Mouse (Mus musculus) MEL (cell line): Measurements from ENCODE around the gene Smap1. TPM values are rescaled to one million over a fixed set of nuclear protein-coding genes. Genes with fewer than 3 reads are reported as not detected.
A peak's percentile ranks its signal among the peaks of the same experiment; 100 is the strongest.

ENCODE experiments used
- DNase-seq: peaks from one replicate; pipeline ENCODE4 v3.0.0; 2011; ENCODE audit warnings: low read depth, low spot score
- H3K27ac ChIP-seq: 2 replicates; pipeline ENCODE4 v1.5.1; 2012; ENCODE audit warnings: low read depth, mild to moderate bottlenecking, control low read depth, low read length, moderate library complexity; ENCODE audit not compliant: control insufficient read depth
- H3K27me3 ChIP-seq, 2 experiments: fragments of 150-350 bp in 1 of 2; sonication (generic) in 1 of 2; 2 replicates each; pipeline ENCODE4 v1.6.1; 2012; ENCODE audit warnings: low read length in 2 of 2, mild to moderate bottlenecking in 2 of 2, improper control_type of control experiment in 1 of 2, moderate library complexity in 1 of 2; ENCODE audit not compliant: insufficient read depth in 2 of 2, control insufficient read depth in 1 of 2
- H3K36me3 ChIP-seq, 2 experiments: 2 replicates each; pipeline ENCODE4 v1.6.1; 2012 to 2014; ENCODE audit warnings: low read length in 2 of 2, improper control_type of control experiment in 1 of 2, inconsistent platforms in 1 of 2, mild to moderate bottlenecking in 1 of 2; ENCODE audit not compliant: insufficient read depth in 2 of 2, control insufficient read depth in 1 of 2
- H3K4me1 ChIP-seq, 2 experiments: fragments of 150-350 bp in 1 of 2; sonication (generic) in 1 of 2; 2 replicates each; pipeline ENCODE4 v1.6.1; 2012; ENCODE audit warnings: low read length in 2 of 2, improper control_type of control experiment in 1 of 2, mild to moderate bottlenecking in 1 of 2; ENCODE audit not compliant: insufficient read depth in 2 of 2, control insufficient read depth in 1 of 2
- H3K4me3 ChIP-seq, 2 experiments: fragments of 150-350 bp in 1 of 2; sonication (generic) in 1 of 2; 2 replicates each; pipeline ENCODE4 v1.5.1; 2012; ENCODE audit warnings: low read depth in 2 of 2, low read length in 2 of 2, mild to moderate bottlenecking in 2 of 2, moderate library complexity in 2 of 2, control low read depth in 1 of 2, improper control_type of control experiment in 1 of 2; ENCODE audit not compliant: control insufficient read depth in 1 of 2, insufficient read depth in 1 of 2
- H3K79me2 ChIP-seq: 2 replicates; pipeline ENCODE4 v1.6.1; 2012; ENCODE audit warnings: mild to moderate bottlenecking, low read length, moderate library complexity; ENCODE audit not compliant: control insufficient read depth, poor library complexity, insufficient read depth
- H3K9ac ChIP-seq: 2 replicates; pipeline ENCODE4 v1.6.1; 2012; ENCODE audit warnings: low read depth, mild to moderate bottlenecking, control low read depth, low read length, moderate library complexity; ENCODE audit not compliant: control insufficient read depth, poor library complexity, severe bottlenecking
- H3K9me3 ChIP-seq: fragments of 150-350 bp; sonication (generic); replicated peaks from 2 replicates; pipeline ENCODE4 v1.6.1; 2012; ENCODE audit warnings: mild to moderate bottlenecking, low read length, improper control_type of control experiment, moderate library complexity; ENCODE audit not compliant: insufficient read depth
- BHLHE40 ChIP-seq: IDR thresholded peaks from 2 replicates; pipeline ENCODE4 v1.6.1; 2012; ENCODE audit warnings: low read depth, mild to moderate bottlenecking, inconsistent platforms, low read length, improper control_type of control experiment, borderline replicate concordance
- CHD1 ChIP-seq: IDR thresholded peaks from 2 replicates; pipeline ENCODE4 v1.6.1; 2012; ENCODE audit warnings: low read depth, mild to moderate bottlenecking, inconsistent platforms, low read length, improper control_type of control experiment
- CTCF ChIP-seq, 3 experiments: IDR thresholded peaks in 2 of 3; conservative IDR thresholded peaks in 1 of 3; 2 replicates each; pipeline ENCODE4 v1.5.1; 2011 to 2012; ENCODE audit warnings: low read length in 3 of 3, low read depth in 2 of 3, mild to moderate bottlenecking in 2 of 3, improper control_type of control experiment in 1 of 3, inconsistent platforms in 1 of 3, mixed read lengths in 1 of 3, moderate library complexity in 1 of 3; ENCODE audit not compliant: control insufficient read depth in 1 of 3, insufficient read depth in 1 of 3, poor library complexity in 1 of 3, severe bottlenecking in 1 of 3
- E2F4 ChIP-seq: IDR thresholded peaks from 2 replicates; pipeline ENCODE4 v1.6.1; 2011; ENCODE audit warnings: low read depth, low read length, improper control_type of control experiment, borderline replicate concordance
- ETS1 ChIP-seq: IDR thresholded peaks from 2 replicates; pipeline ENCODE4 v1.6.1; 2012; ENCODE audit warnings: low read depth, mild to moderate bottlenecking, inconsistent platforms, low read length, improper control_type of control experiment, moderate library complexity
- GABPA ChIP-seq: IDR thresholded peaks from 2 replicates; pipeline ENCODE4 v1.6.1; 2012; ENCODE audit warnings: low read depth, mild to moderate bottlenecking, inconsistent platforms, low read length, improper control_type of control experiment, moderate library complexity
- GATA1 ChIP-seq: IDR thresholded peaks from 2 replicates; pipeline ENCODE4 v1.6.1; 2011; ENCODE audit warnings: low read depth, low read length, improper control_type of control experiment
- JUND ChIP-seq: IDR thresholded peaks from 2 replicates; pipeline ENCODE4 v1.6.1; 2011; ENCODE audit warnings: low read depth, mild to moderate bottlenecking, improper control_type of control experiment, low read length
- KAT2A ChIP-seq: conservative IDR thresholded peaks from 2 replicates; pipeline ENCODE4 v1.6.1; 2012; ENCODE audit warnings: low read depth, low read length, improper control_type of control experiment, inconsistent platforms
- MAFK ChIP-seq: IDR thresholded peaks from 2 replicates; pipeline ENCODE4 v1.6.1; 2011; ENCODE audit warnings: low read depth, mild to moderate bottlenecking, low read length, improper control_type of control experiment, borderline replicate concordance
- MAX ChIP-seq: IDR thresholded peaks from 2 replicates; pipeline ENCODE4 v1.6.1; 2011; ENCODE audit warnings: low read length, improper control_type of control experiment
- MAZ ChIP-seq: IDR thresholded peaks from 2 replicates; pipeline ENCODE4 v1.6.1; 2012; ENCODE audit warnings: low read depth, mild to moderate bottlenecking, inconsistent platforms, low read length, improper control_type of control experiment
- MXI1 ChIP-seq: IDR thresholded peaks from 2 replicates; pipeline ENCODE4 v1.6.1; 2011; ENCODE audit warnings: mild to moderate bottlenecking, low read depth, low read length, improper control_type of control experiment
- MYB ChIP-seq: IDR thresholded peaks from 2 replicates; pipeline ENCODE4 v1.6.1; 2011; ENCODE audit warnings: mild to moderate bottlenecking, low read depth, low read length, improper control_type of control experiment
- MYC ChIP-seq: IDR thresholded peaks from 2 replicates; pipeline ENCODE4 v1.6.1; 2011; ENCODE audit warnings: low read depth, mild to moderate bottlenecking, low read length, improper control_type of control experiment, moderate library complexity
- NELFE ChIP-seq: IDR thresholded peaks from 2 replicates; pipeline ENCODE4 v1.6.1; 2011; ENCODE audit warnings: low read depth, low read length, improper control_type of control experiment
- NRF1 ChIP-seq: IDR thresholded peaks from 2 replicates; pipeline ENCODE4 v1.6.1; 2014; ENCODE audit warnings: low read depth, mild to moderate bottlenecking, inconsistent platforms, low read length, improper control_type of control experiment, moderate library complexity; ENCODE audit not compliant: poor library complexity, insufficient read depth, severe bottlenecking
- POLR2A ChIP-seq, 2 experiments: IDR thresholded peaks; 2 replicates each; pipeline ENCODE4 v1.6.1; 2011 to 2012; ENCODE audit warnings: low read length in 2 of 2, mild to moderate bottlenecking in 2 of 2, control low read depth in 1 of 2, improper control_type of control experiment in 1 of 2, low read depth in 1 of 2, moderate library complexity in 1 of 2; ENCODE audit not compliant: control insufficient read depth in 1 of 2, insufficient read depth in 1 of 2, poor library complexity in 1 of 2
- POLR2AphosphoS2 ChIP-seq: IDR thresholded peaks from 2 replicates; pipeline ENCODE4 v1.6.1; 2011; ENCODE audit warnings: low read length, improper control_type of control experiment
- POLR2AphosphoS5 ChIP-seq: IDR thresholded peaks from 2 replicates; pipeline ENCODE4 v1.6.1; 2012; ENCODE audit warnings: low read depth, borderline replicate concordance, mild to moderate bottlenecking, inconsistent platforms, low read length, moderate library complexity, mixed read lengths
- RAD21 ChIP-seq: IDR thresholded peaks from 2 replicates; pipeline ENCODE4 v1.6.1; 2011; ENCODE audit warnings: mild to moderate bottlenecking, low read depth, low read length, improper control_type of control experiment
- RCOR1 ChIP-seq: IDR thresholded peaks from 2 replicates; pipeline ENCODE4 v1.6.1; 2012; ENCODE audit warnings: low read depth, mild to moderate bottlenecking, inconsistent platforms, low read length, improper control_type of control experiment
- SIN3A ChIP-seq: IDR thresholded peaks from 2 replicates; pipeline ENCODE4 v1.6.1; 2012; ENCODE audit warnings: low read length, improper control_type of control experiment, inconsistent platforms
- SMC3 ChIP-seq: IDR thresholded peaks from 2 replicates; pipeline ENCODE4 v1.6.1; 2011; ENCODE audit warnings: low read depth, low read length, improper control_type of control experiment
- TBP ChIP-seq: IDR thresholded peaks from 2 replicates; pipeline ENCODE4 v1.8.0; 2011; ENCODE audit warnings: low read depth, low read length, improper control_type of control experiment
- TCF12 ChIP-seq: IDR thresholded peaks from 2 replicates; pipeline ENCODE4 v1.6.1; 2014; ENCODE audit warnings: low read depth, mild to moderate bottlenecking, inconsistent platforms, low read length, improper control_type of control experiment, moderate library complexity
- UBTF ChIP-seq: IDR thresholded peaks from 2 replicates; pipeline ENCODE4 v1.6.1; 2012; ENCODE audit warnings: low read depth, mild to moderate bottlenecking, inconsistent platforms, low read length, improper control_type of control experiment, moderate library complexity, borderline replicate concordance; ENCODE audit not compliant: insufficient read depth
- USF2 ChIP-seq, 2 experiments: IDR thresholded peaks; 2 replicates each; pipeline ENCODE4 v1.6.1; 2011 to 2012; ENCODE audit warnings: improper control_type of control experiment in 2 of 2, low read length in 2 of 2, borderline replicate concordance in 1 of 2, inconsistent platforms in 1 of 2, low read depth in 1 of 2, mild to moderate bottlenecking in 1 of 2; ENCODE audit not compliant: insufficient read depth in 1 of 2
- ZC3H11A ChIP-seq: IDR thresholded peaks from 2 replicates; pipeline ENCODE4 v1.6.1; 2012; ENCODE audit warnings: low read depth, mild to moderate bottlenecking, inconsistent platforms, low read length, improper control_type of control experiment
- ZKSCAN1 ChIP-seq: IDR thresholded peaks from 2 replicates; pipeline ENCODE4 v1.6.1; 2012; ENCODE audit warnings: low read depth, mild to moderate bottlenecking, inconsistent platforms, low read length, improper control_type of control experiment, moderate library complexity
- ZMIZ1 ChIP-seq: IDR thresholded peaks from 2 replicates; pipeline ENCODE4 v1.6.1; 2012; ENCODE audit warnings: low read depth, mild to moderate bottlenecking, inconsistent platforms, low read length, improper control_type of control experiment, moderate library complexity
- ZNF384 ChIP-seq: IDR thresholded peaks from 2 replicates; pipeline ENCODE4 v1.6.1; 2012; ENCODE audit warnings: low read depth, mild to moderate bottlenecking, inconsistent platforms, low read length, improper control_type of control experiment
- polyA plus RNA-seq, 2 experiments: library from polyadenylated mRNA; stranded (reverse) in 1 of 2; unstranded in 1 of 2; fragments of >175 nt in 1 of 2; fragments of >200 nt in 1 of 2; gene quantifications; 2 replicates each; pipeline versions ENCODE4 v1.2.1 to v1.2.4; 2012; ENCODE audit warnings: low replicate concordance in 2 of 2, low read depth in 1 of 2; ENCODE audit not compliant: insufficient read length in 2 of 2, insufficient read depth in 1 of 2, missing spikeins in 1 of 2
- total RNA-seq: library from RNA; depleted of rRNA; stranded (reverse); fragments of 300-350 nt; gene quantifications from 2 replicates; pipeline ENCODE4 v1.2.3, GENCODE M21; 2012

Gene Smap1
- total and polyA plus RNA-seq, 3 experiments = 27.2 to 128 (median 86.4) TPM

DNA sequence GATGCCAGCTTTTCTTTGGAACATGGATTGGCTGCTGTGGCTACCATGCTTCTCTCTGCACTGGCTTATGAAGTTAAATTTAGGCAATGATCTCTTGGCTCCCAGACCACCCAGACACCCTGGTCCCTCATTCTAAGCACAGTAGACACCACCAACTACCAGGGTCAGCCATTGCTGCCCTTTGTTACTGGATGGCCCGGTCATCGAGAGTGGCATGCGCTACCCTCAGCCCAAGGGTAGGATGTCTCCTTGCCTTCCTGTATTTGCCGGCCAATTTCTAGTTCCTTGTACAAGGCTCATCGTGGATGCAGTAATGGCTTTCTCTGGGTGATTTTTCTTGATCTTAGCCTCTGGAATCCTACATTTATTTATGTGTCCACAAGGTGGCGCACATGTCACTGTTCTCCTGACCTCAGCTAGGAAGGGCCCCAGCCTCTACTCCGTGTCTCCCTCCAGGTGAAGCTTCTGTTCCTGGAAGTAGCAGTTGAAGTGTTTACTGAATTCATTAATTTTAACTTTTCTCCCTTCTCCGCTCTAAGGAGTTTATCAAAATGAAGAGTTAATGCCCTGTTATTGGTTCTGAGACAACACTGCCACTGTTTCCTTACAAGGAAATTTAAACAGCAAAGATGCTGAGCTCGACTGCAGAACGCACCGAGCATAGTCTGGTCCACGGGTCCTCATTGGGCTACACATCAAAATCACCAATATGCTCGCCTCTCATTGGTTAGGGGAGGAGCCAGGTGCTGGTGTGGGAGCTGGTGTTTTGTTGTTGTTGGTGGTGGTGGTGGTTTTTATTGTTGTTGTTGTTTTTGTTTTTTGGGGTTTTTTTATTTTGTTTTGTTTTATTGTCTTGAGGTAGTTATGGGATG lies 95.0 kb downstream of the Smap1 start:
- H3K79me2 ChIP-seq = no peaks in the 10 kb centered on the region
- no peaks in the 10 kb centered on the region for H3K9me3 ChIP-seq
- peak overlapping the region in 1 of 2 experiments; percentile 42; a peak in 2 of 4 replicates for H3K4me3 ChIP-seq
- TF ChIP-seq GABPA = no peak
- no peak for TF ChIP-seq POLR2AphosphoS5
- TF ChIP-seq BHLHE40 = no peak
- no peak for TF ChIP-seq ZMIZ1
- TF ChIP-seq GATA1 = no peak
- TF ChIP-seq E2F4 = no peak
- TF ChIP-seq POLR2A (IDR thresholded peaks at IDR 0.05; ENCODE audit: control insufficient read depth in 1 of 2, insufficient read depth in 1 of 2, low read depth in 1 of 2, low read length in 2 of 2, poor library complexity in 1 of 2) = no peak
- no peak for TF ChIP-seq NRF1
- peak; percentile 69; the same call in 1 of the 2 replicates for TF ChIP-seq MAX
- TF ChIP-seq RCOR1 = no peak
- peak; percentile 97 for TF ChIP-seq SMC3
- no peak for TF ChIP-seq MXI1
- TF ChIP-seq POLR2AphosphoS2 = no peak
- TF ChIP-seq TBP = no peak
- TF ChIP-seq USF2 (IDR thresholded peaks at IDR 0.05; ENCODE audit: borderline replicate concordance in 1 of 2, insufficient read depth in 1 of 2, low read depth in 1 of 2, low read length in 2 of 2) = no peak
- no peak for TF ChIP-seq ZNF384
- TF ChIP-seq MYC = no peak
- no peak for TF ChIP-seq JUND
- peak; percentile 61 to 90 (median 66) for TF ChIP-seq CTCF (IDR thresholded peaks at IDR 0.05 in 2 of 3, conservative IDR thresholded peaks at IDR 0.05 in 1 of 3; ENCODE audit: control insufficient read depth in 1 of 3, insufficient read depth in 1 of 3, low read depth in 2 of 3, low read length in 3 of 3, poor library complexity in 1 of 3, severe bottlenecking in 1 of 3)
- no peak for TF ChIP-seq CHD1
- TF ChIP-seq MYB = 0 out of 2 replicates have a peak, but pooled peaks have one; percentile 7
- TF ChIP-seq MAZ = peak; percentile 30; the same call in 1 of the 2 replicates
- no peak for TF ChIP-seq NELFE
- peak; percentile 89 for TF ChIP-seq RAD21
- no peak for TF ChIP-seq TCF12
- no peak for TF ChIP-seq KAT2A
- TF ChIP-seq UBTF = no peak
- TF ChIP-seq SIN3A = peak; percentile 32; the same call in 1 of the 2 replicates
- peak; percentile 91 for TF ChIP-seq ZC3H11A
- TF ChIP-seq MAFK = no peak
- no peak for TF ChIP-seq ETS1
- no peak for TF ChIP-seq ZKSCAN1
- no peak overlapping the region for H3K27ac ChIP-seq
- DNase-seq = peak; percentile 88
- H3K27me3 ChIP-seq = no peaks in the 10 kb centered on the region
- no peaks in the 10 kb centered on the region; a peak in 1 of 4 replicates for H3K36me3 ChIP-seq
- peak overlapping the region; percentile 29 for H3K9ac ChIP-seq
- H3K4me1 ChIP-seq = 0 out of 4 replicates have a peak, but pooled peaks cover 0 to 4% of the 10 kb centered on the region in 2 experiments
